Mouse (Mus musculus) liver, embryonic 12.5 days (tissue): Measurements from ENCODE around the gene Pmch. TPM values are rescaled to one million over a fixed set of nuclear protein-coding genes. Genes with fewer than 3 reads are reported as not detected.

Source experiments
- ATAC-seq: fragments of 200-750 bp; cut with Nextera tagmentation; 2 replicates; pipeline ENCODE4 v1.8.0; 2017; ENCODE audit warnings: moderate number of reproducible peaks, mild to moderate bottlenecking, moderate library complexity
- H3K27ac ChIP-seq: fragments of 300-500 bp; sonication (generic); 2 replicates; pipeline ENCODE4 v1.5.1; 2016; ENCODE audit warnings: mild to moderate bottlenecking
- H3K27me3 ChIP-seq: fragments of 300-500 bp; sonication (generic); replicated peaks from 2 replicates; pipeline ENCODE4 v1.6.1; 2016; ENCODE audit warnings: mild to moderate bottlenecking, moderate library complexity
- H3K36me3 ChIP-seq: fragments of 300-500 bp; sonication (generic); 2 replicates; pipeline ENCODE4 v1.6.1; 2016; ENCODE audit warnings: mild to moderate bottlenecking, moderate library complexity
- H3K4me1 ChIP-seq: fragments of 300-500 bp; sonication (generic); 2 replicates; pipeline ENCODE4 v1.6.1; 2016
- H3K4me2 ChIP-seq: fragments of 300-500 bp; sonication (generic); 2 replicates; pipeline ENCODE4 v1.6.1; 2016; ENCODE audit warnings: mild to moderate bottlenecking, moderate library complexity
- H3K4me3 ChIP-seq: fragments of 300-500 bp; sonication (generic); 2 replicates; pipeline ENCODE4 v1.5.1; 2016; ENCODE audit warnings: mild to moderate bottlenecking, moderate library complexity
- H3K9ac ChIP-seq: fragments of 300-500 bp; sonication (generic); 2 replicates; pipeline ENCODE4 v1.6.1; 2016; ENCODE audit warnings: mild to moderate bottlenecking, moderate library complexity
- H3K9me3 ChIP-seq: fragments of 300-500 bp; sonication (generic); replicated peaks from 2 replicates; pipeline ENCODE4 v1.6.1; 2016; ENCODE audit warnings: mild to moderate bottlenecking, moderate library complexity
- WGBS: fragments of 180-500 bp; shearing (Covaris S2); methylation state at CpG from one replicate; pipeline ENCODE4 v1.1.7; 2016; ENCODE audit not compliant: insufficient replicate concordance; 5-methylcytosine and 5-hydroxymethylcytosine counted together
- polyA plus RNA-seq: library from polyadenylated mRNA; unstranded; fragments of >200 nt; fragmentation: Nextera tagmentation; extraction: Ambion mirVana; gene quantifications from 2 replicates; pipeline ENCODE4 v1.2.1, GENCODE M21; 2016

Pmch gene
- 0.77 and 1.0 TPM in 2 replicates for polyA plus RNA-seq

DNA sequence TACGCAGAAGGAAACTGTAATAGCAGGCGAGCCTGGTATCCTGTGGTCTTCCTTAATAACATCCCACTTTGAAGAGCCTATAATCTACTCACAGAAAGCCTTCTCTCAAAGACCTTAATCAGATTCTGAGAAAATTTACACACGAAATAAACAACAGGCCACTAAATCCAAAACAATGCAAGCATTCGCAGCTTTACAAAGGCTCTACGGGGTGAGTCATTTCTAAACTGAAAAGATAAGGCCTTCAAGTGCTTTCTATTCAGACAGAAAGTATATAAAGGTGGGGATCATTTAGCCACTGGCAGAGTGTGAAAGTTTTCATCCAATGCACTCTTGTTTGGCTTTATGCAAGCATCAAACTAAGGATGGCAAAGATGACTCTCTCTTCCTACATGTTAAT is at the start of gene Pmch:
Gene Pmch (plus strand): TSS at position 301 of the 400 bp plus-strand sequence.
- H3K4me2 ChIP-seq: no peak within 1 kb of the TSS
- H3K9me3 ChIP-seq: no peaks in the 10 kb centered on the region
- no peaks in the 10 kb centered on the region for H3K27me3 ChIP-seq
- H3K4me3 ChIP-seq: no peak within 1 kb of the TSS
- no peaks in the 10 kb centered on the region for H3K4me1 ChIP-seq
- WGBS: 71% methylated on average over 5 of the region's 5 CpGs
- peaks cover 30% of the 10 kb centered on the region for H3K36me3 ChIP-seq
- H3K27ac ChIP-seq: no peak within 1 kb of the TSS
- no peak for ATAC-seq
- H3K9ac ChIP-seq: no peak within 1 kb of the TSS

- no peak overlapping the region for H3K9ac ChIP-seq
- H3K9me3 ChIP-seq: no peaks in the 10 kb centered on the region
- H3K4me1 ChIP-seq: no peaks in the 10 kb centered on the region
- H3K36me3 ChIP-seq: no peaks in the 10 kb centered on the region
- H3K4me3 ChIP-seq: no peak overlapping the region
- no peak overlapping the region for H3K27ac ChIP-seq
- H3K27me3 ChIP-seq: no peaks in the 10 kb centered on the region
- WGBS: 56% methylated on average over 4 of the region's 4 CpGs
- no peak for ATAC-seq
- H3K4me2 ChIP-seq: no peak overlapping the region
Observed at GRCm38 (mm10) chr10:88044297-88044696, 46.6 kb upstream of the Pmch start.

GRCm38 (mm10) chr10:88046098-88046771 is 44.6 kb upstream of the Pmch start:
- no peaks in the 10 kb centered on the region for H3K9me3 ChIP-seq
- 67% methylated on average over 11 of the region's 11 CpGs for WGBS
- ATAC-seq: no peak
- H3K4me1 ChIP-seq: no peaks in the 10 kb centered on the region
- H3K36me3 ChIP-seq: no peaks in the 10 kb centered on the region
- H3K4me2 ChIP-seq: no peak overlapping the region
- no peaks in the 10 kb centered on the region for H3K27me3 ChIP-seq
- no peak overlapping the region for H3K27ac ChIP-seq
- H3K9ac ChIP-seq: no peak overlapping the region
- no peak overlapping the region for H3K4me3 ChIP-seq

GRCm38 (mm10) chr10:88054233-88054985 is 36.5 kb upstream of the Pmch start:
- Histone ChIP-seq H3K4me2 (no peak overlapping the region), H3K27me3 (no peaks in the 10 kb centered on the region), H3K4me3 (no peak overlapping the region), H3K9me3 (no peaks in the 10 kb centered on the region), H3K27ac (no peak overlapping the region), H3K36me3 (no peaks in the 10 kb centered on the region), H3K9ac (no peak overlapping the region), H3K4me1 (no peaks in the 10 kb centered on the region)
- ATAC-seq: no peak
- WGBS: 63% methylated on average over 14 of the region's 14 CpGs

- Histone ChIP-seq H3K4me1 (no peaks in the 10 kb centered on the region), H3K4me3 (no peak overlapping the region), H3K36me3 (no peaks in the 10 kb centered on the region), H3K4me2 (no peak overlapping the region), H3K27ac (no peak overlapping the region), H3K9me3 (no peaks in the 10 kb centered on the region), H3K27me3 (no peaks in the 10 kb centered on the region), H3K9ac (no peak overlapping the region)
- no peak for ATAC-seq
- 61% methylated on average over 14 of the region's 14 CpGs for WGBS
Observed at GRCm38 (mm10) chr10:88056950-88057649, 33.8 kb upstream of the Pmch start.

DNA sequence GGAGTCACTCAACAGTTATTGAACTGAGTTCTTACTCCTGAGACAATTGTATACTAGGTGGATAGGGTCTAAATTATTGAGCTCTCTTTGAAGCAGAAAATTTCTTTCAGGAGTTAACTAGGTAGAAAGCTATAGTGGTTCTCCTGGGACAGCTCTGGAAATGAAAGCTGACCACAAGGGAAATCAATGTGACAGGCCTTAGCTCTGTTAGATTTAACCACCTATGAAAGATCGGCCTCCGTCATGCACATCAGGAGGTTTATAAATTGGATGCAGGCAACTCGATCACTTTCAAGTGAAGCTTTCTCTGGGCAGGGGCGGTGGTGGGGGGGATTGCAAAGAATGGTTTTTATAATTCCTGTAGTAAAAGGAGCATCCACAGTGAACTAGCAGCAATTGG is 27.4 kb upstream of the Pmch start:
- Histone ChIP-seq H3K4me3 (no peak overlapping the region), H3K4me2 (no peak overlapping the region), H3K9ac (no peak overlapping the region), H3K4me1 (no peaks in the 10 kb centered on the region), H3K27ac (no peak overlapping the region), H3K9me3 (no peaks in the 10 kb centered on the region), H3K36me3 (no peaks in the 10 kb centered on the region), H3K27me3 (no peaks in the 10 kb centered on the region)
- no peak for ATAC-seq
- WGBS: 65% methylated on average over 4 of the region's 4 CpGs

GRCm38 (mm10) chr10:88064872-88065271 is 26.0 kb upstream of the Pmch start:
- Histone ChIP-seq H3K9ac (no peak overlapping the region), H3K36me3 (no peaks in the 10 kb centered on the region), H3K4me1 (no peaks in the 10 kb centered on the region), H3K27ac (no peak overlapping the region), H3K4me3 (no peak overlapping the region), H3K27me3 (no peaks in the 10 kb centered on the region), H3K4me2 (no peak overlapping the region), H3K9me3 (no peaks in the 10 kb centered on the region)
- no peak for ATAC-seq
- 28% methylated on average over 2 of the region's 2 CpGs for WGBS

DNA sequence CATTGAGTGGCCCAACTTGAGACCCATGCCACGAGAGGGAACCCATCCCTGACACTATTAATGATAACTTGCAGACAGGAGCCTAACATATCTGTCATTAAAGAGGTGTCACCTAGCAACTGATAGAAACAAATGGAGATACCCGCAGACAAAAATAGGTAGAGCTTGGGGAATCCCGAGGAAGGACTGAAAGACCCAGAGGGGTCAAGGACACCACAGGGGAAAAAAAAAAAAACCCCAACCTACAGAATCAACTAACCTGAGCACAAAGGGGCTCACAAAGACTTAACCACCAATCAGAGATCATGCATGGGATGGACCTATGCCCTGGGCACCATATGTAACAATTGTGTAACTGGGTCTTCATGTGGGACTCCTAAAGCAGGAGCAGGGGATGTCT is 23.5 kb upstream of the Pmch start:
- 61% methylated on average over 3 of the region's 3 CpGs for WGBS
- H3K4me2 ChIP-seq: no peak overlapping the region
- no peaks in the 10 kb centered on the region for H3K4me1 ChIP-seq
- no peak overlapping the region for H3K27ac ChIP-seq
- no peak overlapping the region for H3K4me3 ChIP-seq
- no peaks in the 10 kb centered on the region for H3K9me3 ChIP-seq
- no peaks in the 10 kb centered on the region for H3K36me3 ChIP-seq
- no peaks in the 10 kb centered on the region for H3K27me3 ChIP-seq
- H3K9ac ChIP-seq: no peak overlapping the region
- no peak for ATAC-seq

DNA sequence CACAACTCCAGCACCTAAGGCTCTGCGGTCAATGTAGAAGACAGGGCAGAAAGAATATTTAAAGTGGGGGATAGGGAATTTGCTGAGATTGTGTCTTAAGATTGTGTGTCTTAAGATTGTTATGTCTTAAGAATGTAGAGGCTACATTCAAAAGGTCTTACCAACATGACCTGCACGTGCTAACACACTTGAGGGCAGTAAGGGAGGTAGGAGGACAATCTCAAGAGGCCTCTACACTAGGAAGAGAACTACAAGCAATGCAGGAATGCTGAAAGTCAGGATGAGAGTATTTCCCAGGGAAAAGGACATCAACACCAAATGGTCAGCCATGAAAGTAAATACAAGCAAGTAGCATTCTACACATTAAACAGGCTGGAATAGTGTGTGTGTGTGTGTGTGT is 15.3 kb downstream of the Pmch start:
- H3K9me3 ChIP-seq: no peaks in the 10 kb centered on the region
- no peaks in the 10 kb centered on the region for H3K27me3 ChIP-seq
- no peak overlapping the region for H3K27ac ChIP-seq
- H3K4me2 ChIP-seq: no peak overlapping the region
- no peak for ATAC-seq
- 91% methylated on average over 2 of the region's 2 CpGs for WGBS
- peaks cover 21% of the 10 kb centered on the region for H3K36me3 ChIP-seq
- no peak overlapping the region for H3K9ac ChIP-seq
- H3K4me1 ChIP-seq: no peaks in the 10 kb centered on the region
- no peak overlapping the region for H3K4me3 ChIP-seq

DNA sequence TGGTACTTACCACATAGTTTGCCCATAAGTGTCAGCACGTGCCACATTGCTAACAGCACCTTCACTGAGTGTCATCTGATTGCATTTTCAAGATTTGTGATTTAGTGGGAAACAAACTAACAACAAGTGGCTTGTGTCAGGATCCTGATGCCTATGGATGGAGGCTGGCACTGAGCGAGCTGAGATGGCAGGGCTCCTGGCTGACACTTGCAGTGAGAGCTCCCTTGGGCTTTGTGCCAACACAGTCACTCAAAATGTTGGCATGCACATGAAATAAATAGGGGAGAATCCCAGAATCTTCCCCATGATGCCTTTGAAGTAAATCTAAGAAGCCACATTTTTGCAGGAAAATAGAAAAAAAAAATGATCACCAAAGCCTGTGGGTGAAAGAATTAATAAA is 22.4 kb downstream of the Pmch start:
- Histone ChIP-seq H3K4me2 (no peak overlapping the region), H3K27me3 (no peaks in the 10 kb centered on the region), H3K4me1 (no peaks in the 10 kb centered on the region), H3K4me3 (no peak overlapping the region), H3K9me3 (no peaks in the 10 kb centered on the region), H3K27ac (no peak overlapping the region), H3K36me3 (peaks cover 43% of the 10 kb centered on the region), H3K9ac (no peak overlapping the region)
- ATAC-seq: no peak
- WGBS: 84% methylated on average over 2 of the region's 2 CpGs

GRCm38 (mm10) chr10:88119721-88120120 is 28.8 kb downstream of the Pmch start:
- no peaks in the 10 kb centered on the region for H3K4me1 ChIP-seq
- no peak overlapping the region for H3K27ac ChIP-seq
- peaks cover 52% of the 10 kb centered on the region for H3K36me3 ChIP-seq
- no peaks in the 10 kb centered on the region for H3K27me3 ChIP-seq
- no peak for ATAC-seq
- H3K9me3 ChIP-seq: no peaks in the 10 kb centered on the region
- H3K4me2 ChIP-seq: no peak overlapping the region
- no peak overlapping the region for H3K9ac ChIP-seq
- H3K4me3 ChIP-seq: no peak overlapping the region

DNA sequence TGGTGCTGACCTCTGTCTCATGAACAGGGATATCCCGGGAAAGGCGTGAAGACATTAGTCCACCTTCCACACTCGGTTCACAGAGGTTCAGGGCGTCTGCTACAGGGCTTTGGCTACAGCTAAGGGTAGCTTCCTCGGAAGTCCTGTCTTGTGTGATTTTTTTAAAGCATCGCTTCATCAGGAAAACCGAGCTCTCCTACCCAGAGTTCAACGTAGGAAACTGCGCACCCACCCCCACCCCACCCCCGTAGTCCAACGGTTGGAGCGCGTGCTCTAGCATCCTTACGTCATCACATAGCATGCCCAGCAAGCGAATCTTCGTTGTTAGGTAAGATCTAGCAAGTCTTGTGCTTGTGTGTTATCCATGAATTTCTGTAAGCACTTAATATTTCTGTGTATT is 44.8 kb downstream of the Pmch start:
- Histone ChIP-seq H3K27me3 (no peaks in the 10 kb centered on the region), H3K27ac (no peak overlapping the region), H3K36me3 (peaks cover 38% of the 10 kb centered on the region), H3K4me1 (no peaks in the 10 kb centered on the region), H3K4me3 (no peak overlapping the region), H3K4me2 (no peak overlapping the region), H3K9ac (no peak overlapping the region), H3K9me3 (no peaks in the 10 kb centered on the region)
- 91% methylated on average over 16 of the region's 16 CpGs for WGBS
- ATAC-seq: no peak
